Mouse (Mus musculus) heart, embryonic 11.5 days (tissue): ENCODE results near the gene Gpr158. TPM values are rescaled to one million over a fixed set of nuclear protein-coding genes. Genes with fewer than 3 reads are reported as not detected.
"Not testable (repeated sequence)": the region's sequence is repeated elsewhere in the genome, so short reads cannot be mapped to it uniquely, and the experiment has no call there.

Source experiments
- ATAC-seq: fragments of 200-750 bp; cut with Nextera tagmentation; replicated peaks from 2 replicates; pipeline ENCODE4 v1.8.0; 2017; ENCODE audit warnings: moderate library complexity; ENCODE audit not compliant: insufficient number of reproducible peaks, low FRiP score, low TSS enrichment
- H3K27ac ChIP-seq: fragments of 300-500 bp; sonication (generic); 2 replicates; pipeline ENCODE4 v1.5.1; 2014; ENCODE audit warnings: mild to moderate bottlenecking, low read depth, low read length
- H3K27me3 ChIP-seq: fragments of 300-500 bp; sonication (generic); 2 replicates; pipeline ENCODE4 v1.6.1; 2014; ENCODE audit warnings: mild to moderate bottlenecking, low read length, mixed read lengths; ENCODE audit not compliant: control insufficient read depth, insufficient read depth
- H3K36me3 ChIP-seq: fragments of 300-500 bp; sonication (generic); 2 replicates; pipeline ENCODE4 v1.6.1; 2014; ENCODE audit warnings: mild to moderate bottlenecking, low read length, moderate library complexity, mixed read lengths; ENCODE audit not compliant: control insufficient read depth, insufficient read depth
- H3K4me1 ChIP-seq: fragments of 300-500 bp; sonication (generic); 2 replicates; pipeline ENCODE4 v1.6.1; 2014; ENCODE audit warnings: low read length; ENCODE audit not compliant: control insufficient read depth, insufficient read depth
- H3K4me2 ChIP-seq: fragments of 300-500 bp; sonication (generic); 2 replicates; pipeline ENCODE4 v1.6.1; 2014; ENCODE audit warnings: mild to moderate bottlenecking, moderate library complexity
- H3K4me3 ChIP-seq: fragments of 300-500 bp; sonication (generic); 2 replicates; pipeline ENCODE4 v1.5.1; 2014; ENCODE audit warnings: low read depth, low read length
- H3K9ac ChIP-seq: fragments of 300-500 bp; sonication (generic); 2 replicates; pipeline ENCODE4 v1.6.1; 2014; ENCODE audit warnings: mild to moderate bottlenecking, low read depth, low read length, moderate library complexity
- H3K9me3 ChIP-seq: fragments of 300-500 bp; sonication (generic); replicated peaks from 2 replicates; pipeline ENCODE4 v1.6.1; 2016; ENCODE audit warnings: low read length; ENCODE audit not compliant: control insufficient read depth
- WGBS: fragments of 180-500 bp; shearing (Covaris S2); extraction: QIAGEN DNeasy Blood & Tissue Kit; methylation state at CpG from one replicate; pipeline ENCODE4 v1.1.7; 2014; ENCODE audit not compliant: insufficient replicate concordance; 5-methylcytosine and 5-hydroxymethylcytosine counted together
- polyA plus RNA-seq: library from polyadenylated mRNA; unstranded; fragments of >200 nt; fragmentation: Nextera tagmentation; extraction: Ambion mirVana; gene quantifications from 2 replicates; pipeline ENCODE4 v1.2.1, GENCODE M21; 2014

Gene Gpr158
- polyA plus RNA-seq, 1 experiment from 2014 or later, result not detected

GRCm38 (mm10) chr2:21399657-21400056, 32.3 kb downstream of the Gpr158 start:
- Histone ChIP-seq H3K27me3 (no peaks in the 10 kb centered on the region), H3K36me3 (no peaks in the 10 kb centered on the region), H3K27ac (no peak overlapping the region), H3K9ac (no peak overlapping the region), H3K9me3 (no peaks in the 10 kb centered on the region), H3K4me3 (no peak overlapping the region), H3K4me2 (no peak overlapping the region), H3K4me1 (no peaks in the 10 kb centered on the region)
- ATAC-seq, result no peak
- WGBS, result 75% methylated on average over 3 of the region's 3 CpGs

GRCm38 (mm10) chr2:21405617-21406016, 38.3 kb downstream of the Gpr158 start:
- Histone ChIP-seq H3K4me2 (no peak overlapping the region), H3K27me3 (no peaks in the 10 kb centered on the region), H3K9me3 (no peaks in the 10 kb centered on the region), H3K9ac (no peak overlapping the region), H3K36me3 (no peaks in the 10 kb centered on the region), H3K4me3 (no peak overlapping the region), H3K4me1 (no peaks in the 10 kb centered on the region), H3K27ac (no peak overlapping the region)
- 74% methylated on average over 3 of the region's 3 CpGs for WGBS
- ATAC-seq, result no peak

- H3K9ac ChIP-seq, result no peak overlapping the region
- H3K27me3 ChIP-seq, result no peaks in the 10 kb centered on the region
- H3K9me3 ChIP-seq, result no peaks in the 10 kb centered on the region
- H3K36me3 ChIP-seq, result no peaks in the 10 kb centered on the region
- no peak overlapping the region for H3K4me2 ChIP-seq
- ATAC-seq, result no peak
- no peak overlapping the region for H3K27ac ChIP-seq
- no peak overlapping the region for H3K4me3 ChIP-seq
- no peaks in the 10 kb centered on the region for H3K4me1 ChIP-seq
- WGBS, result 81% methylated on average over 2 of the region's 2 CpGs
These were observed 40.2 kb downstream of the Gpr158 start for GRCm38 (mm10) chr2:21407443-21407985.

- Histone ChIP-seq H3K4me3 (no peak overlapping the region), H3K4me2 (no peak overlapping the region), H3K36me3 (no peaks in the 10 kb centered on the region), H3K4me1 (no peaks in the 10 kb centered on the region), H3K27me3 (no peaks in the 10 kb centered on the region), H3K27ac (no peak overlapping the region), H3K9me3 (no peaks in the 10 kb centered on the region), H3K9ac (no peak overlapping the region)
- WGBS, result 67% methylated on average over 3 of the region's 3 CpGs
- ATAC-seq, result no peak
These were observed 41.5 kb downstream of the Gpr158 start for GRCm38 (mm10) chr2:21408821-21409220.

- Histone ChIP-seq H3K4me1 (no peaks in the 10 kb centered on the region), H3K4me2 (no peak overlapping the region), H3K27me3 (no peaks in the 10 kb centered on the region), H3K36me3 (no peaks in the 10 kb centered on the region), H3K4me3 (no peak overlapping the region), H3K9me3 (no peaks in the 10 kb centered on the region), H3K9ac (no peak overlapping the region), H3K27ac (no peak overlapping the region)
- WGBS, result 68% methylated on average over 2 of the region's 2 CpGs
- ATAC-seq, result no peak
These were observed 62.9 kb downstream of the Gpr158 start for GRCm38 (mm10) chr2:21430288-21430687.

GRCm38 (mm10) chr2:21431182-21431581, 63.8 kb downstream of the Gpr158 start:
- Histone ChIP-seq H3K4me2 (no peak overlapping the region), H3K9me3 (no peaks in the 10 kb centered on the region), H3K4me3 (no peak overlapping the region), H3K27me3 (no peaks in the 10 kb centered on the region), H3K27ac (no peak overlapping the region), H3K36me3 (no peaks in the 10 kb centered on the region), H3K4me1 (no peaks in the 10 kb centered on the region), H3K9ac (no peak overlapping the region)
- WGBS, result 71% methylated on average over 6 of the region's 6 CpGs
- ATAC-seq, result no peak

GRCm38 (mm10) chr2:21439626-21440025, 72.3 kb downstream of the Gpr158 start:
- WGBS, result 73% methylated on average over 3 of the region's 3 CpGs
- H3K27ac ChIP-seq, result no peak overlapping the region
- H3K4me2 ChIP-seq, result no peak overlapping the region
- H3K4me3 ChIP-seq, result no peak overlapping the region
- no peak for ATAC-seq
- no peak overlapping the region for H3K9ac ChIP-seq
- H3K36me3 ChIP-seq, result no peaks in the 10 kb centered on the region
- no peaks in the 10 kb centered on the region for H3K9me3 ChIP-seq
- H3K4me1 ChIP-seq, result no peaks in the 10 kb centered on the region
- H3K27me3 ChIP-seq, result no peaks in the 10 kb centered on the region

- H3K9ac ChIP-seq, result not testable (repeated sequence)
These were observed 93.3 kb downstream of the Gpr158 start for GRCm38 (mm10) chr2:21460606-21461005.

GRCm38 (mm10) chr2:21474957-21475356, 107.6 kb downstream of the Gpr158 start:
- H3K36me3 ChIP-seq, result no peaks in the 10 kb centered on the region

More at GRCm38 (mm10) chr2:21460606-21461005, 93.3 kb downstream of the Gpr158 start:
- not testable (repeated sequence) for ATAC-seq, H3K27me3 ChIP-seq, H3K4me2 ChIP-seq, H3K4me3 ChIP-seq, H3K4me1 ChIP-seq, H3K36me3 ChIP-seq, H3K9me3 ChIP-seq, H3K27ac ChIP-seq
- WGBS, result 82% methylated on average over 4 of the region's 4 CpGs

More at GRCm38 (mm10) chr2:21474957-21475356, 107.6 kb downstream of the Gpr158 start:
- no peak overlapping the region for H3K27ac ChIP-seq
- no peaks in the 10 kb centered on the region for H3K4me1 ChIP-seq
- H3K4me3 ChIP-seq, result no peak overlapping the region
- H3K4me2 ChIP-seq, result no peak overlapping the region
- no peaks in the 10 kb centered on the region for H3K9me3 ChIP-seq
- H3K27me3 ChIP-seq, result no peaks in the 10 kb centered on the region
- 82% methylated on average over 2 of the region's 2 CpGs for WGBS
- no peak for ATAC-seq
- no peak overlapping the region for H3K9ac ChIP-seq
